Mouse (Mus musculus): Measurements from ENCODE around the gene Olfr1163.
"Not testable (repeated sequence)": the region's sequence is repeated elsewhere in the genome, so short reads cannot be mapped to it uniquely, and the experiment has no call there.

The Olfr1163 gene

GRCm38 (mm10) chr2:88071730-88072129 lies at the start of gene Olfr1163:
Olfr1163 (minus strand) TSS chr2:88071830.
- no peak for DNase-seq

- no peak for DNase-seq
Observed at GRCm38 (mm10) chr2:88093866-88094265, 22.2 kb upstream of the Olfr1163 start, which contains the start of gene Olfr1164. Olfr1164 (minus strand) TSS chr2:88093966.

GRCm38 (mm10) chr2:88063587-88063986 lies 8.0 kb downstream of the Olfr1163 start:
- DNase-seq = no peak

GRCm38 (mm10) chr2:88051029-88051428 lies 20.6 kb downstream of the Olfr1163 start, which contains the start of gene Olfr1162:
Olfr1162 (minus strand) TSS chr2:88051129.
- DNase-seq = no peak

GRCm38 (mm10) chr2:88037599-88037998 lies 34.0 kb downstream of the Olfr1163 start, which contains the start of gene Olfr73:
Olfr73 (minus strand) TSS chr2:88037699.
- no peak for DNase-seq

- DNase-seq = not testable (repeated sequence)
Observed at GRCm38 (mm10) chr2:88022474-88022873, 49.2 kb downstream of the Olfr1163 start, which contains the start of gene Olfr1161. Olfr1161 (plus strand) TSS chr2:88022774.

Data from lung, postnatal 10 days (tissue).